Mouse (Mus musculus): ENCODE measurements around the gene Ccdc90b. TPM values are rescaled to one million over a fixed set of nuclear protein-coding genes. Genes with fewer than 3 reads are reported as not detected.

The Ccdc90b gene
- total and polyA plus RNA-seq, 3 experiments: not detected

DNA sequence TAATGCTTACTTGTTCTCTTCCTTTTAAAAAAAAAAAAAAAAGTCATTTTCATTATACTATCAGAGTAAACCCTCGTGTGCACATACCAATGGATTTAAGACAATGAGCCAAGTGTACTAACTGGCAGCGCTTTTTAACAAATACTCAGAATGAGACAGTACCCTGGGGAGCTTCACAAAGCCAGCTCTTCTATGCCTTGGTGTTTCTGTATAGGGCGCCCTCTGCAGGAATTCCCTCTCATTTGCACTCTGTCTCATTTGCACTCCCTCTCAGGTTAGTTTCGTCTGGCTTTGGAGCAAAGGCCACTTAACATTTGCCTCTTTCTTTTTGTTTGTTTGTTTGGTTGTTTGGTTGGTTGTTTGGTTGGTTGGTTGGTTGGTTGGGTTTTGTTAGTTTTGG, 40.1 kb upstream of the Ccdc90b start:
- no peaks in the 10 kb centered on the region for H3K4me1 ChIP-seq (ENCODE audit: control insufficient read depth in 1 of 2, insufficient read depth in 2 of 2, low read length in 2 of 2)
- DNase-seq (ENCODE audit: low read depth, low spot score): peak; percentile 3
- no peaks in the 10 kb centered on the region for H3K36me3 ChIP-seq (ENCODE audit: control insufficient read depth in 1 of 2, insufficient read depth in 2 of 2, low read length in 2 of 2)
- H3K9me3 ChIP-seq (replicated peaks; ENCODE audit: insufficient read depth, low read length): no peaks in the 10 kb centered on the region
- H3K4me3 ChIP-seq (ENCODE audit: control insufficient read depth in 1 of 2, insufficient read depth in 1 of 2, low read depth in 2 of 2, low read length in 2 of 2): no peak overlapping the region
- H3K27me3 ChIP-seq (ENCODE audit: control insufficient read depth in 1 of 2, insufficient read depth in 2 of 2, low read length in 2 of 2): no peaks in the 10 kb centered on the region
- no peaks in the 10 kb centered on the region for H3K79me2 ChIP-seq (ENCODE audit: control insufficient read depth, insufficient read depth, low read length, poor library complexity)
- H3K27ac ChIP-seq (ENCODE audit: control insufficient read depth, low read depth, low read length): no peak overlapping the region
- TF ChIP-seq CTCF (IDR thresholded peaks at IDR 0.05 in 2 of 3, conservative IDR thresholded peaks at IDR 0.05 in 1 of 3; ENCODE audit: control insufficient read depth in 1 of 3, insufficient read depth in 1 of 3, low read depth in 2 of 3, low read length in 3 of 3, poor library complexity in 1 of 3, severe bottlenecking in 1 of 3) (peak in 2 of 3 experiments; percentile 14 to 20; a peak in 1 of 6 replicates), MYC (IDR thresholded peaks at IDR 0.05; ENCODE audit: low read depth, low read length) (no peak), HCFC1 (IDR thresholded peaks at IDR 0.05; ENCODE audit: low read depth, low read length) (no peak)
- H3K9ac ChIP-seq (ENCODE audit: control insufficient read depth, low read depth, low read length, poor library complexity, severe bottlenecking): no peak overlapping the region

DNA sequence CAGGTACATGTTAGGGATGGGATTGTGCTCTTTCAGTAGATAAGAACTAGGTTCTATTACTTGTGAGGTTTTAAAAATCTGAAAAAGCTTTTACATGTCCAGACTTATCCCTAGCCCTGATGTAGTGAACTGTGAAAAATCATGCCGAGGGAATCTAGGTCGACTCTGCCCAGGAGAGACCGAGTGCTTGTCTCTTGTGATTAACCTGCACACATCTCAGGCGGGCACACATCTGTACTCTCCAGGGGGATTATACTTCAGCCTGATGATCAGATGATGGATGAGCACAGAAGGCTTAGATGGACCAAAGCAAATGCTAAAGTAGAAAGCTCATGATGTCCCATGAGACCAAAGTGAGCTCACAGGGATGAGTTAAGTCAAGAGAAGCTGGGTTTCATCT, 31.7 kb upstream of the Ccdc90b start:
- no peaks in the 10 kb centered on the region for H3K9me3 ChIP-seq (replicated peaks; ENCODE audit: insufficient read depth, low read length)
- no peak overlapping the region for H3K4me3 ChIP-seq (ENCODE audit: control insufficient read depth in 1 of 2, insufficient read depth in 1 of 2, low read depth in 2 of 2, low read length in 2 of 2)
- no peak overlapping the region for H3K9ac ChIP-seq (ENCODE audit: control insufficient read depth, low read depth, low read length, poor library complexity, severe bottlenecking)
- no peaks in the 10 kb centered on the region for H3K36me3 ChIP-seq (ENCODE audit: control insufficient read depth in 1 of 2, insufficient read depth in 2 of 2, low read length in 2 of 2)
- no peaks in the 10 kb centered on the region for H3K79me2 ChIP-seq (ENCODE audit: control insufficient read depth, insufficient read depth, low read length, poor library complexity)
- TF ChIP-seq USF1 (IDR thresholded peaks at IDR 0.05; ENCODE audit: low read depth, low read length) (no peak), BHLHE40 (IDR thresholded peaks at IDR 0.05; ENCODE audit: borderline replicate concordance, low read depth, low read length) (no peak), ZC3H11A (IDR thresholded peaks at IDR 0.05; ENCODE audit: low read depth, low read length) (no peak), TAL1 (IDR thresholded peaks at IDR 0.05; ENCODE audit: low read length) (no peak), RAD21 (IDR thresholded peaks at IDR 0.05; ENCODE audit: low read depth, low read length) (no peak), HCFC1 (IDR thresholded peaks at IDR 0.05; ENCODE audit: low read depth, low read length) (no peak), KAT2A (conservative IDR thresholded peaks at IDR 0.05; ENCODE audit: low read depth, low read length) (no peak), POLR2AphosphoS5 (IDR thresholded peaks at IDR 0.05; ENCODE audit: borderline replicate concordance, low read depth, low read length) (no peak), E2F4 (IDR thresholded peaks at IDR 0.05; ENCODE audit: borderline replicate concordance, low read depth, low read length) (no peak), CHD2 (IDR thresholded peaks at IDR 0.05; ENCODE audit: low read length) (no peak), ZMIZ1 (IDR thresholded peaks at IDR 0.05; ENCODE audit: low read depth, low read length) (no peak), SIN3A (IDR thresholded peaks at IDR 0.05; ENCODE audit: low read length) (no peak), NELFE (IDR thresholded peaks at IDR 0.05; ENCODE audit: low read depth, low read length) (no peak), TCF12 (IDR thresholded peaks at IDR 0.05; ENCODE audit: low read depth, low read length) (no peak), GABPA (IDR thresholded peaks at IDR 0.05; ENCODE audit: low read depth, low read length) (no peak), JUND (IDR thresholded peaks at IDR 0.05; ENCODE audit: low read depth, low read length) (no peak)
- H3K27ac ChIP-seq (ENCODE audit: control insufficient read depth, low read depth, low read length): no peak overlapping the region
- no peaks in the 10 kb centered on the region for H3K4me1 ChIP-seq (ENCODE audit: control insufficient read depth in 1 of 2, insufficient read depth in 2 of 2, low read length in 2 of 2)
- DNase-seq (ENCODE audit: low read depth, low spot score): no peak
- H3K27me3 ChIP-seq (ENCODE audit: control insufficient read depth in 1 of 2, insufficient read depth in 2 of 2, low read length in 2 of 2): no peaks in the 10 kb centered on the region

All from MEL (cell line).